Mouse (Mus musculus) layer of hippocampus, adult 9-11 months (tissue): ENCODE measurements around the gene Slc23a2.

ENCODE experiments used
- DNase-seq: peaks from one replicate; pipeline ENCODE4 v3.0.0; 2022

Gene Slc23a2

GRCm38 (mm10) chr2:132133436-132133835, 11.5 kb downstream of the Slc23a2 start:
- no peak for DNase-seq

GRCm38 (mm10) chr2:132131266-132131665, 13.6 kb downstream of the Slc23a2 start:
- no peak for DNase-seq

- DNase-seq: no peak
These were observed 14.9 kb downstream of the Slc23a2 start for GRCm38 (mm10) chr2:132129980-132130379.

GRCm38 (mm10) chr2:132129247-132129646, 15.7 kb downstream of the Slc23a2 start:
- DNase-seq: no peak

GRCm38 (mm10) chr2:132127904-132128303, 17.0 kb downstream of the Slc23a2 start:
- no peak for DNase-seq

GRCm38 (mm10) chr2:132126292-132126691, 18.6 kb downstream of the Slc23a2 start:
- DNase-seq: no peak

- no peak for DNase-seq
These were observed 21.8 kb downstream of the Slc23a2 start for GRCm38 (mm10) chr2:132123063-132123462.

- DNase-seq: no peak
These were observed 23.9 kb downstream of the Slc23a2 start for GRCm38 (mm10) chr2:132121050-132121449.

- no peak for DNase-seq
These were observed 26.3 kb downstream of the Slc23a2 start for GRCm38 (mm10) chr2:132118646-132119045.

- DNase-seq: no peak
These were observed 29.0 kb downstream of the Slc23a2 start for GRCm38 (mm10) chr2:132115936-132116335.

GRCm38 (mm10) chr2:132115344-132115743, 29.6 kb downstream of the Slc23a2 start:
- DNase-seq: no peak

GRCm38 (mm10) chr2:132113962-132114759, 30.7 kb downstream of the Slc23a2 start:
- DNase-seq: no peak

- DNase-seq: no peak
These were observed 32.6 kb downstream of the Slc23a2 start for GRCm38 (mm10) chr2:132112319-132112718.

- DNase-seq: no peak
These were observed 33.0 kb downstream of the Slc23a2 start for GRCm38 (mm10) chr2:132111905-132112304.

- DNase-seq: peak; percentile 85
These were observed 33.6 kb downstream of the Slc23a2 start for GRCm38 (mm10) chr2:132111266-132111665.

- peak; percentile 64 for DNase-seq
These were observed 34.2 kb downstream of the Slc23a2 start for GRCm38 (mm10) chr2:132110702-132111101.

- DNase-seq: no peak
These were observed 35.9 kb downstream of the Slc23a2 start for GRCm38 (mm10) chr2:132108988-132109387.

- peak; percentile 60 for DNase-seq
These were observed 37.3 kb downstream of the Slc23a2 start for GRCm38 (mm10) chr2:132107611-132108010.

GRCm38 (mm10) chr2:132106069-132106468, 38.8 kb downstream of the Slc23a2 start:
- no peak for DNase-seq

GRCm38 (mm10) chr2:132103265-132103664, 41.6 kb downstream of the Slc23a2 start:
- no peak for DNase-seq

GRCm38 (mm10) chr2:132102505-132103130, 42.3 kb downstream of the Slc23a2 start:
- peak; percentile 47 for DNase-seq

GRCm38 (mm10) chr2:132098942-132099672, 45.8 kb downstream of the Slc23a2 start:
- no peak for DNase-seq

- DNase-seq: no peak
These were observed 46.5 kb downstream of the Slc23a2 start for GRCm38 (mm10) chr2:132098365-132098764.

GRCm38 (mm10) chr2:132096582-132096981, 48.3 kb downstream of the Slc23a2 start:
- no peak for DNase-seq
